Mouse (Mus musculus) spleen, adult 2 months (tissue): ENCODE data around the gene Myh14. TPM values are rescaled to one million over a fixed set of nuclear protein-coding genes. Genes with fewer than 3 reads are reported as not detected.
A peak's percentile ranks its signal among the peaks of the same experiment; 100 is the strongest.

Experiments
- DNase-seq, 2 experiments: peaks; one replicate each; pipeline versions ENCODE4 v3.0.0 to v3.0.0-alpha.2; 2012 to 2021; ENCODE audit warnings: low spot score in 2 of 2, low read depth in 1 of 2
- H3K27ac ChIP-seq: fragments of 200-500 bp; 2 replicates; pipeline ENCODE4 v1.5.1; 2012; ENCODE audit warnings: low read length, inconsistent platforms; ENCODE audit not compliant: insufficient read depth
- H3K27me3 ChIP-seq: fragments of 200-500 bp; 2 replicates; pipeline ENCODE4 v1.6.1; 2012; ENCODE audit warnings: mild to moderate bottlenecking, moderate library complexity, low read length, inconsistent platforms; ENCODE audit not compliant: control insufficient read depth, insufficient read depth
- H3K36me3 ChIP-seq: fragments of 200-500 bp; 2 replicates; pipeline ENCODE4 v1.6.1; 2012; ENCODE audit warnings: mild to moderate bottlenecking, low read length, inconsistent platforms; ENCODE audit not compliant: control insufficient read depth, insufficient read depth
- H3K4me1 ChIP-seq: fragments of 200-500 bp; 2 replicates; pipeline ENCODE4 v1.6.1; 2011; ENCODE audit warnings: inconsistent platforms; ENCODE audit not compliant: control insufficient read depth, insufficient read depth, insufficient read length
- H3K4me3 ChIP-seq: fragments of 200-500 bp; 2 replicates; pipeline ENCODE4 v1.5.1; 2011; ENCODE audit warnings: mild to moderate bottlenecking, inconsistent platforms; ENCODE audit not compliant: insufficient read depth, insufficient read length; ENCODE audit errors: extremely low read depth
- CTCF ChIP-seq: fragments of 200-500 bp; IDR thresholded peaks from 2 replicates; pipeline ENCODE4 v1.5.1; 2011; ENCODE audit warnings: mild to moderate bottlenecking, inconsistent platforms; ENCODE audit not compliant: insufficient read depth, insufficient read length, insufficient replicate concordance; ENCODE audit errors: extremely low read depth
- POLR2A ChIP-seq: fragments of 200-500 bp; IDR thresholded peaks from 2 replicates; pipeline ENCODE4 v1.6.1; 2011; ENCODE audit warnings: low read depth, low read length, inconsistent platforms
- WGBS: fragments of 180-500 bp; shearing (Covaris S2); methylation state at CpG from one replicate; pipeline ENCODE4 v1.1.7; 2018; 5-methylcytosine and 5-hydroxymethylcytosine counted together
- polyA plus RNA-seq: library from polyadenylated mRNA; depleted of rRNA; stranded (reverse); fragments of >200 nt; gene quantifications from 2 replicates; pipeline ENCODE4 v1.2.3, GENCODE M21; 2012

The Myh14 gene
- polyA plus RNA-seq, 1 experiment, result 0.63 TPM

- H3K4me1 ChIP-seq, result peaks cover under 1% of the 10 kb centered on the region; the same call in 1 of the 2 replicates
- no peak overlapping the region for H3K4me3 ChIP-seq
- no peaks in the 10 kb centered on the region for H3K36me3 ChIP-seq
- WGBS, result 64% methylated on average over 5 of the region's 5 CpGs
- TF ChIP-seq POLR2A (no peak), CTCF (no peak)
- H3K27ac ChIP-seq, result no peak overlapping the region
- DNase-seq, result no peak
- H3K27me3 ChIP-seq, result peaks cover 16% of the 10 kb centered on the region
Measured at GRCm38 (mm10) chr7:44596996-44597538, 73.6 kb downstream of the Myh14 start.

GRCm38 (mm10) chr7:44596051-44596450, 74.6 kb downstream of the Myh14 start:
- TF ChIP-seq CTCF (no peak), POLR2A (no peak)
- Histone ChIP-seq H3K4me1 (peaks cover 8% of the 10 kb centered on the region), H3K27me3 (peaks cover 13% of the 10 kb centered on the region), H3K27ac (no peak overlapping the region), H3K4me3 (no peak overlapping the region), H3K36me3 (no peaks in the 10 kb centered on the region)
- no peak for DNase-seq
- 93% methylated on average over 6 of the region's 6 CpGs for whole genome bisulfite sequencing

- 93% methylated on average over 20 of the region's 20 CpGs for WGBS
- no peak for DNase-seq
- Histone ChIP-seq H3K36me3 (no peaks in the 10 kb centered on the region), H3K27me3 (peaks cover 14% of the 10 kb centered on the region), H3K27ac (no peak overlapping the region), H3K4me3 (no peak overlapping the region), H3K4me1 (peaks cover 8% of the 10 kb centered on the region)
- TF ChIP-seq POLR2A (no peak), CTCF (no peak)
Measured at GRCm38 (mm10) chr7:44595131-44595561, 75.5 kb downstream of the Myh14 start.

- Histone ChIP-seq H3K4me1 (peaks cover 11% of the 10 kb centered on the region), H3K36me3 (no peaks in the 10 kb centered on the region), H3K4me3 (no peak overlapping the region), H3K27ac (no peak overlapping the region), H3K27me3 (peaks cover 13% of the 10 kb centered on the region)
- no peak for DNase-seq
- WGBS, result 77% methylated on average over 6 of the region's 6 CpGs
- TF ChIP-seq POLR2A (no peak), CTCF (no peak)
Measured at GRCm38 (mm10) chr7:44594291-44594690, 76.4 kb downstream of the Myh14 start.

- no peak overlapping the region for H3K4me3 ChIP-seq
- H3K27ac ChIP-seq, result no peak overlapping the region
- WGBS, result 3% methylated on average over 22 of the region's 22 CpGs
- peak in 1 of 2 experiments; percentile 64 for DNase-seq
- H3K27me3 ChIP-seq, result peaks cover 14% of the 10 kb centered on the region
- peaks cover 13% of the 10 kb centered on the region for H3K4me1 ChIP-seq
- TF ChIP-seq POLR2A, result no peak
- H3K36me3 ChIP-seq, result no peaks in the 10 kb centered on the region
Measured at GRCm38 (mm10) chr7:44593775-44594174, 76.9 kb downstream of the Myh14 start.

GRCm38 (mm10) chr7:44593051-44593450, 77.6 kb downstream of the Myh14 start:
- H3K27ac ChIP-seq, result no peak overlapping the region
- H3K4me3 ChIP-seq, result no peak overlapping the region
- 9% methylated on average over 15 of the region's 15 CpGs for WGBS
- H3K4me1 ChIP-seq, result peaks cover 20% of the 10 kb centered on the region
- TF ChIP-seq CTCF (no peak), POLR2A (no peak)
- no peak for DNase-seq
- H3K36me3 ChIP-seq, result no peaks in the 10 kb centered on the region
- H3K27me3 ChIP-seq, result peaks cover 14% of the 10 kb centered on the region

GRCm38 (mm10) chr7:44591348-44592116, 79.1 kb downstream of the Myh14 start:
- H3K4me3 ChIP-seq, result peak overlapping the region; percentile 56
- peaks cover 14% of the 10 kb centered on the region for H3K27me3 ChIP-seq
- no peak overlapping the region for H3K27ac ChIP-seq
- DNase-seq, result peak in 1 of 2 experiments; percentile 22
- H3K36me3 ChIP-seq, result no peaks in the 10 kb centered on the region
- TF ChIP-seq POLR2A, result no peak
- TF ChIP-seq CTCF, result no peak
- 4% methylated on average over 58 of the region's 60 CpGs for WGBS
- H3K4me1 ChIP-seq, result peaks cover 28% of the 10 kb centered on the region
